Mouse (Mus musculus): ENCODE results near the gene Cyp4f14. TPM values are rescaled to one million over a fixed set of nuclear protein-coding genes. Genes with fewer than 3 reads are reported as not detected.

The Cyp4f14 gene
- total RNA-seq, 2 experiments from 2014 or later: 4.1 to 5.4 TPM

DNA sequence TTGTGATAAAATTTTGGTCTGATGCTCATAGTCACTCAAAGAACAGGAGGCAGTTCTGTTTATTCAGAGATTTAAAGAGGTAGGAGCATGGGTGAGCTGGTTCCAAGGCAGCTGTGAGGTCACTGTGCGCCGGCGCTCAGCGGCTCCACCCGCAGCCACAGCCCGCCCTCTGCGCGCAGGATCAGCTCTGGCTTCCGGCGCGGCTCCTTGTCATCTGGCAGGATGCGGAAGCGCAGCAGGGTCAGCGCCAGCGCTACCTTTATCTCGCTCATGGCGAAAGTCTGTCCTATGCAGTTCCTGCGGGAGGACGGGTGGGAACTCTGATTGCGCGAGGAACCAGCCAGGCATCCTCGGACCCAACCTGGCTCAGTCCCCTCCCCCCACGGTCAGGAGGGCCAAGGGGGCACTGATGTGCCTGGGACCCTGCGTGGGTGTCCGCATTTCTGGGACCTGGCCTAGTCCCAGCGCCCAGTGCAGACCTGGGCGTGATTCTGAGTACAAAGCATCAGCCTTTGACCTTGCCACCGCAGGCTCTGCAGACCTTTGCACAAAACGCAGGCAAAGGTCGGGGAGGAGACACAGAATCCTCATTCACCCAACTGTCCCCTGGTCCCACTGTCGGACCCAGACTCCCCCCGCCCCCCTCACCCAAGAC is 7.6 kb upstream of the Cyp4f14 start:
- peak; percentile 49 to 71 for DNase-seq (ENCODE audit: low spot score in 2 of 2)
- H3K27ac ChIP-seq: peak overlapping the region; percentile 84
- peak; percentile 46 for TF ChIP-seq CTCF (conservative IDR thresholded peaks at IDR 0.05)
- peak overlapping the region; percentile 59 for H3K4me3 ChIP-seq

GRCm38 (mm10) chr17:32923681-32924080 is 6.5 kb upstream of the Cyp4f14 start:
- no peak for DNase-seq (ENCODE audit: low spot score in 2 of 2)
- no peak overlapping the region for H3K4me3 ChIP-seq
- no peak for TF ChIP-seq CTCF (conservative IDR thresholded peaks at IDR 0.05)

GRCm38 (mm10) chr17:32919123-32919522 is 2.0 kb upstream of the Cyp4f14 start:
- no peak for TF ChIP-seq CTCF (conservative IDR thresholded peaks at IDR 0.05)
- no peak for DNase-seq (ENCODE audit: low spot score in 2 of 2)
- Histone ChIP-seq H3K4me3 (no peak overlapping the region), H3K27ac (no peak overlapping the region)

More at GRCm38 (mm10) chr17:32923681-32924080, 6.5 kb upstream of the Cyp4f14 start:
- no peak overlapping the region for H3K27ac ChIP-seq

DNA sequence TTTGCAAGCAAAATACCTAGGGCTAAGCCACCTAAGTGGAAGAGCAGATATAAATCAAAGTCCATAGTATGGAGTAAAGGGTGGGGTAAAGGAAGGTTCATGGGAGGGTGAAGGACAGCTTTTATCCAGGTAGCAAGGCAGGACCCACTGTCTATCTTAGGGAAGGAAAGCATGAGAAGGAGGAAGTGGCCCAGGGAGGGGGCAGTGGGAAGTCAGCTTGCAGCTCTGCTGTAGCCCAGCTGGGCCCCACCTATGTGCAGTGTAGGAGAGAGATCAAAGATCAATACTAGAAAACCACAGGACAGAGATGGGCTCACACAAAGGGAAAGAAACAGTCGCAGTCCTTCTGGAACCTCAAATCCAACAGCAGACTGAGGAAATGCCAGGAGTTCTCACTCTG is 1.1 kb downstream of the Cyp4f14 start:
- TF ChIP-seq CTCF (conservative IDR thresholded peaks at IDR 0.05): no peak
- Histone ChIP-seq H3K4me3 (no peak overlapping the region), H3K27ac (no peak overlapping the region)
- DNase-seq (ENCODE audit: low spot score in 2 of 2): no peak

GRCm38 (mm10) chr17:32906172-32906571 is 11.0 kb downstream of the Cyp4f14 start:
- TF ChIP-seq CTCF (conservative IDR thresholded peaks at IDR 0.05): no peak
- no peak overlapping the region for H3K4me3 ChIP-seq
- DNase-seq (ENCODE audit: low spot score in 2 of 2): no peak
- no peak overlapping the region for H3K27ac ChIP-seq

DNA sequence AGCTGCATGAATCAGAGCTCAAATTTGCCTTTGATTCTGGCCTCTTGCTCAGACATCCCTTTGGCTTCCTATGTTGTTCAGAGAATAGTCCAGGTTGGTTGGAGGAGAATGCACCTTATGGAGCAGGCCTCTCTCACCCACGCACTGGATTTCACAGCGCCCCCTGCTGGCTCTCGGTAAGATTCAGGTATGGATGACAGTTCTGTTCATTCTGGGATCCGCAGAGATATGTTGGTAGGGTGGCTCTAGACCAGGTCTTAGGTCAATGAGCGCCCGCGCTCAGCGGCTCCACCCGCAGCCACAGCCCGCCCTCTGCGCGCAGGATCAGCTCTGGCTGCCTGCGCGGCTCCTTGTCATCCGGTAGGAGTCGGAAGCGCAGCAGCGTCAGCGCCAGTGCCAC is 11.9 kb downstream of the Cyp4f14 start:
- peak in 1 of 2 experiments; percentile 43 for DNase-seq (ENCODE audit: low spot score in 2 of 2)
- Histone ChIP-seq H3K27ac (no peak overlapping the region), H3K4me3 (peak overlapping the region; percentile 24; the same call in 1 of the 2 replicates)
- peak; percentile 80 for TF ChIP-seq CTCF (conservative IDR thresholded peaks at IDR 0.05)

DNA sequence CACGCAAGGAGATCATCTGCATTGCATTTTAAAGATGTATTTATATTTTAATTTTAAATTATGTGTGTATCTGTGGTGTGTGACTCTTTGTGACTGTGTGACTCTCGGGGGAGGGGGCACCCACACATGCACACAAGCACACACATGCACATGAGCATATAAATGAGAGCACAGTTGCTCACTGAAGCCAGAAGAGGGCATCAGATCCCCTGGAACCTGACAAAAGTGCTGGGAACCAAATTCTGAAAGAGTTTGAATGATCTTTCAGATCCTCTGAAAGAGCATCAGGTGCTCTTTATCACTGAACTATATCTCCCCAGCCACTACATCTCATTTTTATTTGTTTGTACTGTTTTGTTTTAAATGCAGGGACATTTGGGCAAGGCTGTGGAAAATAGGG is 12.7 kb downstream of the Cyp4f14 start:
- DNase-seq (ENCODE audit: low spot score in 2 of 2): no peak
- H3K4me3 ChIP-seq: no peak overlapping the region
- peak; percentile 65 for TF ChIP-seq CTCF (conservative IDR thresholded peaks at IDR 0.05)
- no peak overlapping the region for H3K27ac ChIP-seq

- no peak for TF ChIP-seq CTCF (conservative IDR thresholded peaks at IDR 0.05)
- no peak for DNase-seq (ENCODE audit: low spot score in 2 of 2)
These were observed 15.2 kb downstream of the Cyp4f14 start for GRCm38 (mm10) chr17:32901751-32902525.

DNA sequence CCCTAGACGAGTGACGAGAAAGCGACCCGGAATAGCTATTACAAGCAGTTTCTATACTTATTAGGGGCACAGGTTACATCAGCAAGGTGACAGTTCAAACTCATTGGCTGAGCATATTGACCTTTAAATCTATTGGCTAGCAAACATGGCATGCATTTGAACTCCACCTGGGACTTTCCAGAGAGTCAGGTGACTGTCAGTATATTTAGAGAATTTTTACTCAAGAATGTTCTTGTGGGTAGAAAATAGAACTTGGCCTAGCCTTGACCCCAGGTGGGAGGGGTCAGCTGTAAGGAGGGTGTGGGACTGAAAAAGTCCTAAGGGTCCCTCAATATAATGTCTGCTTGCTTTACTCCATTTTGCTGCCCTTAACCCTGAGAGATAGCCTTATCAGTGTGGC is 21.7 kb downstream of the Cyp4f14 start:
- no peak for DNase-seq (ENCODE audit: low spot score in 2 of 2)
- no peak for TF ChIP-seq CTCF (conservative IDR thresholded peaks at IDR 0.05)
- Histone ChIP-seq H3K4me3 (no peak overlapping the region), H3K27ac (no peak overlapping the region)

More at GRCm38 (mm10) chr17:32901751-32902525, 15.2 kb downstream of the Cyp4f14 start:
- H3K4me3 ChIP-seq: no peak overlapping the region
- H3K27ac ChIP-seq: no peak overlapping the region

DNA sequence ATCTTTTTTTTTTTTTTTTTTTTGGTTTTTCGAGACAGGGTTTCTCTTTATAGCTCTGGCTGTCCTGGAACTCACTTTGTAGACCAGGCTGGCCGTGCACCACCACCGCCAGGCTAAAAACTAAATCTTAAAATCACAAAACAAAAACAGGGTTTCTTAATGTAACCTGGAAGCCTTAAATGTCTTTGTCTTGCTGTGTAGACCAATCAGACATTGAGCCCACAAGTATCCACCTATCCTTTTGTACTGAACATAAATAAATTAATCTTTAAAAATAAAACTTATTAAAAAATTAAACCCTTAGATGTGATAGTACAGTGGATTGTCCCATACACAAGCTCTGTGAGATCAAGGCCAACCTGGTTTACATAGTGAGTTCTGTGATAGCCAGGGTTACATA is 23.2 kb downstream of the Cyp4f14 start:
- Histone ChIP-seq H3K4me3 (no peak overlapping the region), H3K27ac (no peak overlapping the region)
- TF ChIP-seq CTCF (conservative IDR thresholded peaks at IDR 0.05): no peak
- no peak for DNase-seq (ENCODE audit: low spot score in 2 of 2)

DNA sequence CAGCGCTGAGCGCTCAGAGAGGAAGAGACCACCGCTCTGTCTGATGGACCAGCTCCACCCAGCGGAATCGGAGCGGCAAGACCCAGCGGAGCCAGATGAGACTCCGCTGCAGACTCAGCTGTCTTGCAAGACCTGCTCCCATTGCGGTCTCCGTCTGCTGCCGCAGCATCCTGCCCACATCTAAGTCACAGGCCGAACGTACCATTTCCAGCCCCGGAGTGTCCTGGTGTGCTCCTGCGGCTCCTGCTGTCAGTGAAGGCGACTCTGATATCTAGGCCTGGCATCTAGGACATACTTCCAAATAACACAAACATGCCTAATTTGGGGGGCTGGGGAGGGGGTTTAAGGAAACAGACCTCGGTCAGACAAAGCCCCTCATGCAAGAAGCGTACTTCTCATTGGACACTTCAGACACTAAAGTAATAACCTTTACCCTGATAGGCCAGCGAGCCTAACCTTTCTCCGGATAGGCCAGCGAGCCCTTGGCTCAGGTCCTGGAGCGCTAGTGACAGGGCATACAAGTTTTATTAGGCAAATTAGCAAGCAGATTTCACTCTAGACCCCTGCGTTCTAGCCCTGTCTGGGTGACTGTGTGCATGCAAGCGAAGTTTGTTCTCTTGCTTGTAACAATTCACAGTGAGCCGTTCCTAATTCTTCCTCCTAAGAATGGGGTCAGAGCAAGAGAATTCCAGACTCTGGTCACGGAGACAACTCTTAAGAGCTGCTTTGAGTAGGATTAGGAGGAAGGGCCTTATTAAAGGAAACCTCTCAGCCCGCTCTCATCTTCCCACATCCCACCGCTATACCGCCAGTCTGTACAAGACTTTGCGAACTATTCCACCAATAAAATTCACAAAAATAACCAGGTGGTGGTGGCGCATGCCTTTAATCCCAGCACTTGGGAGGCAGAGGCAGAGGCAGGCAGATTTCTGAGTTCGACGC is 25.6 kb downstream of the Cyp4f14 start, which contains the start of gene Zfp870:
Gene Zfp870 (minus strand): TSS at position 404 of the 942 bp plus-strand sequence.
- Histone ChIP-seq H3K27ac (peak within 1 kb of the TSS; percentile 94), H3K4me3 (peak within 1 kb of the TSS; percentile 91)
- DNase-seq (ENCODE audit: low spot score in 2 of 2): peak; percentile 84 to 93
- TF ChIP-seq CTCF (conservative IDR thresholded peaks at IDR 0.05): peak; percentile 68

- H3K27ac ChIP-seq: peak overlapping the region; percentile 94
- no peak for TF ChIP-seq CTCF (conservative IDR thresholded peaks at IDR 0.05)
- peak overlapping the region; percentile 91 for H3K4me3 ChIP-seq
- no peak for DNase-seq (ENCODE audit: low spot score in 2 of 2)
These were observed 26.3 kb downstream of the Cyp4f14 start for GRCm38 (mm10) chr17:32890852-32891238.

Data from layer of hippocampus, adult 2 months (tissue).